Mouse (Mus musculus): ENCODE measurements around the gene Nxf2. TPM values are rescaled to one million over a fixed set of nuclear protein-coding genes. Genes with fewer than 3 reads are reported as not detected.
"Not testable (repeated sequence)": the region's sequence is repeated elsewhere in the genome, so short reads cannot be mapped to it uniquely, and the experiment has no call there.

Nxf2 gene
- total RNA-seq (2021) = under 1 TPM; 0.14 TPM
- long read RNA-seq, experiment 1 = 0 reads
- long read RNA-seq, experiment 2, partial matches to known transcripts = 0 of 1 reads
- long read RNA-seq, experiment 2, other reads (novel, unspliced or antisense) = 1 of 1 reads

DNA sequence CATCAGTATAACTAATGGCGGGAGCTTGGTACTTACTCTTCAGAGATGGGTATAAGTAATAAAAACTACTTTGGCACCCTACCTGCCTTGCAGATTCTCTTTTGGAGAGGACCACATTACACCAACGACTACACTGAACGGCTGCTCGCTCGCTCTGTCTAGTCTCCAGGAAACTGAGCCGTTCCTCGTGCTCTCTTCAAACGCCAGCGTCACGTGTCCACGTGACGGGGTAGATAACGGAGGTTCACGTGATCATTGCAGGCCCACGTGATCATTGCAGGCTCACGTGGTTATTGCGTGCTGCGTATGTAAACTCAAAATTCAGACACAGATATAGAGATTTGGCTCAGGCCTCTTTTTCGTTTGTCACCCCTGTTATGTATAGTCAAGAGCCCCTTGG, at the start of gene Nxf2:
TSS of gene Nxf2 (minus strand) at position 209 of the 400 bp plus-strand sequence.
- no peak for DNase-seq

DNA sequence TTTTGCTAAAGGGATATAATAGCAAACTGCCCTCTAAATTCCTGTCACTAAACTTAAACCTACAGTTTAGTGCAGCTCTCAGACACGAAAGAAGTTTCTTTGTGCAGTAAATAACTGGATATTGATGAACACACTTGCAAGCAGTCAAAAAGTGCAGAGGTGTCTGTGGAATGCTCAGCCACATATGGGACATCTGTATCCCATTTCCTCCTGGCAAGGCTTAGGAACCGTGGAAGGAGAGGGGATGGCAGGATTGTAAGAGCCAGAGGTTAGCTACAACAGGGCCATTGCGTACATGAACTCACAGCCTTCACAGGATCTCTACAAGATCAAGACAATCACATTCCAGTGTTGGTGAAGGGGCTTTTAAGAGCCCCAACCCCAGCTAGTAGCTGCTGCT, 46.8 kb upstream of the Nxf2 start:
- no peak for DNase-seq

DNA sequence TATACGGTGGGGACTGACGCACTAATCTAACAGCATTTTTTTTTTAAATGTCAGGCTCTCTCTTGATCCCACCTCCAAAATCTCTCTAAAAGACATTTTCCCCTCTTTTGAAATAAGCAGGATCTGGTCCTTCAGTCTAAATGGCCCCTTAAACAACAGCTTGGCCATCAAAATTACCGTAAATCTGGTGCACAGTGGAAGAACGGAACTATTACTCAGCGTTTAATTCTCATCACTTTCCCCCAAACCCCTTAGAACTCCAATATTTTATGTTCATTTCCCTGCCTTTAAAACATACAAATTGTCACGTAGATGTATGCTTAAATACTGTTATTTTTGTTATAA, 44.9 kb upstream of the Nxf2 start:
- no peak for DNase-seq

DNA sequence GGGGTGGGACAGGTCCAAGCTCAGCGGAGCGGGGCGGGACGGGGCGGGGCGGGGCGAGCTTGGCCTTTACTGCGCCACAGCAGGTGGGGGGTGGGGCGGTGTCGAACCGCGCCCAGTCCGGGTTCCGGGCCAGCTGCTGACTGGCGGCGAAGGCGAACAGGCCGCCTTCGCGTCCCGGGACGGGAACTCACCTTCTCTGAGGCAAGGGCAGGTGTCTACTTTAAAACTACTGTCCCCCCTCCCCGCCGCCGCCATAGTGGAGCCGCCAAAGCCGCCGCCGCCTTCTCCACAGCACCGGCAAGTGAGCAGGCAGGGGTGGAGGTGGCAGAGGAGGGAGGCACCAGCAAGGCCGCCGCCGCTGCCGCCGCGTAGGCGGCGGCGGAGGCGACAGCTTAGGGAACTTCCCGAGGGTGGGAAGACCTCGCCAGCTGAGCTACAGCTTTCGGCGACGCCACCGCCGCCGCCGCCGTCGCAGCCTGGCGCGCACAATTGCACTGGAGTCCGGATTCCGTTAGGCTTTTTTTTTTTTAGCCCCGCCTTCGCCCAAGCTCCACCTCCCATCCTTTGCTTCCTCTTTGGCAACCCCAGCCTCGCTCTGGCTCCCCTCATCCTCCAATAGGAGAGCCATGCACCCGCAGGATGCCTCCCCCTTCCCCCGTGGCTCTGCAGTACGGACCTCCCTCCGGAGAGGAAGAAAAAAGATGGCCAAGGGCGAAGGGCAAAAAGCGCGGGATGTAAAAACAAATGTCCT, 44.3 kb upstream of the Nxf2 start, which contains the start of gene Zmat1:
TSS of gene Zmat1 (minus strand) at position 490 of the 751 bp plus-strand sequence.
- peak; percentile 76 for DNase-seq

DNA sequence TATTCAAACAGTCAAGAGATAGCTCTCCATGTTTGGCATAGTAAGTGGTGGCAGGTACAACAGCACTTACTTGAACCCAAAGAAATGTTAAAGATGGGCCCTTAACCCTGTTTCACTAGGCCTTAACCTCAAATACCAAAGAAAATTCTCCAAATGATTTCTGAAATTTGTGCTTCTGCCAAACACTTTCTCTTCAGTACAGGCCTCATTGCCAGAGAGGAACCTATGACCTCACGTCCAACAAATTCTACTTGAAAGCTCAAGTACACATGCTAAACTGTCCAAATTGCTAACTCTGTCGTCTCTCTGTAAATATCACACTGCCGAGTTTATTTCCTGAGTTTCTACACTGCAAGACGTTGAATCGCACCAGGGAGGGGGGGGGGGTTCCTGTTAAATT, 43.5 kb upstream of the Nxf2 start:
- DNase-seq = no peak

DNA sequence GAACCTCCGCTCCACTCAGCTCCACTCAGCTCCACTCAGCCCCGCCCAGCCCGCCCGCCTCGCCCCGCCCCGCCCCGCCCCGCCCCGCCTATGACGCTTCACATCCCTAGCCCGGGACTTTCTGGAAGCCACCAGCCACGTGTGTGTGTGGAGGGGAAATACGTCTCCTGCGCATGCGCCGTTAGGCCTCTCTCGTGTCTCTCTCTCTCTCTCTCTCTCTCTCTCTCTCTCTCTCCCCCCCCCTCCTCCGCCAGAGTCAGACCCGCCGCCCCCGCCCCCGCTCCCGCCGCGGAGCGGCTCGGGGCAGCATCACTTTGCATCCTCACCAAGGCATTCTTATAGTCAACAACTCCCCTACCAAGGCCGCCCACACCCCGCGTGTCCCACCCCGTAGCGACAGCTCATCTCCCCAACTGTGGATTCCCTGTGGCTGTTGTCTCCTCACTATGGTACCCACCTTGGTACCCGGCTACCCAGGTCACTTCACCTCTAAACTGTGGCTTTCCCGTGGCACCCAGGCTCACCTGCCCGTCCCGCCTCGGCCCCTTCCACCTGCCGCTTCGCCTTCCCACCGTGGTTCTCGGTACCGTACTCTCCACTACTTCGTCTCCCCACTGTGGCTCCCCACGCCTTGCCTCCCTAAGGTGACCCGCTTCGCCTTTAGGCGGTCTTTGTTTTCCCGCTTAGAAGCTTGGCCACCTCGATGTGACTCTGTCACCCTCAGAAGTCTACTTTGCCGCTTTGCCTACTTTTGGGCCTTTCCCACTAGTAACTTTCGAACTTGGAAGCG, 1.1 kb downstream of the Nxf2 start:
- DNase-seq = peak; percentile 49

DNA sequence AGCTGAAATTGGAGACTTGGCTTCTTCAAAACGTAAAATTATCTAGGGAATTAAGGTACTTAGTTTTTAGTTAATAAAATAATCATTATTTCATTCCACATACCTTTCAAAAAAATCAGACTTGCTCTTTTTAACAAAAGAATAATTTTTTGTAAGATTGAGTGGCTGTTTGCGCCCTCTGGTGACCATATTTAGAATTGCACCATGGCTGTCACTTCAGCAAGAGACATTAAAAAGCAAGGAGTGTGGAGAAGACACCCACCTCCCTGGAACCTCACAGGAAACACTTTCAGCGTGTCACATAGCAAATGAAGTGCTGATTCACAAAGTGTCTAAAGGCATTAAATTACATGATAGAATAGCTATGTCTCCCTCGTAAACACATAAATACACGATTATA, 34.2 kb downstream of the Nxf2 start:
- DNase-seq = peak; percentile 29

DNA sequence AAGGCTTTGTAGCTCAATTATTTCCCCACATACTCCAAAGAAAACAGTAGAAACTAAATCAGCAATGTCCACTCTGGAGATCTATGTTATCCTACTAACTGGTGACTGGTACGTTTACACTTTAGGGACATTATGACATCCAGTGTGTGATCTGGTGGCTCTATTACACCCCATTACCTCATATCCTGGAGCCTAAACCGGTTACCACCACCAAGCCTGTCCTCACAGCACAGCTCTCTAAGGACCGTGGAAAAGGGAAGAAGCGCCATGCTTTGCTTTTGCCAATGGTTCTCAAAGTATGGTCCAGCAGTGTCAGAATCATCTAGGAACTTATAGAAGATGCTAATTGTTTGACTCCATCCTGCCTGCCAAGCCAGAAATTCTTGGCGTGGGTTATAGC, 34.6 kb downstream of the Nxf2 start:
- no peak for DNase-seq

DNA sequence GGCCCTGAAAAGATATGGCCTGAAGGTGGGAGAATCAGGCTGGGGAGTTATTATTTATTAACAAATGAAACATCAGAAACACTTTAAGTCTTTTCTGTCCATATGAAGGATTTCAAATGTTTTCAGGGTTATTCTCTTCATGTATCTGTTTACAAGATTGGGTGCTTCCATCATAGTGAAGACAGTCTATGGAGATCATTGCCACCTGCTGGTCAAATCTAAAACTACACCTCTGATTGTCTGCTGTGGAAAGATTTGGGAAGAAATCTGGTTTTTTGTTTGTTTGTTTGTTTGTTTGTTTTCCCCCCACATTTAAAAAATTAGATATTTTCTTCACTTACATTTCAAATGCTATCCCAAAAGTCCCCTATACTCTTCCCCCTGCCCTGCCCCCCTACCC, 39.5 kb downstream of the Nxf2 start:
- DNase-seq = peak; percentile 20

DNA sequence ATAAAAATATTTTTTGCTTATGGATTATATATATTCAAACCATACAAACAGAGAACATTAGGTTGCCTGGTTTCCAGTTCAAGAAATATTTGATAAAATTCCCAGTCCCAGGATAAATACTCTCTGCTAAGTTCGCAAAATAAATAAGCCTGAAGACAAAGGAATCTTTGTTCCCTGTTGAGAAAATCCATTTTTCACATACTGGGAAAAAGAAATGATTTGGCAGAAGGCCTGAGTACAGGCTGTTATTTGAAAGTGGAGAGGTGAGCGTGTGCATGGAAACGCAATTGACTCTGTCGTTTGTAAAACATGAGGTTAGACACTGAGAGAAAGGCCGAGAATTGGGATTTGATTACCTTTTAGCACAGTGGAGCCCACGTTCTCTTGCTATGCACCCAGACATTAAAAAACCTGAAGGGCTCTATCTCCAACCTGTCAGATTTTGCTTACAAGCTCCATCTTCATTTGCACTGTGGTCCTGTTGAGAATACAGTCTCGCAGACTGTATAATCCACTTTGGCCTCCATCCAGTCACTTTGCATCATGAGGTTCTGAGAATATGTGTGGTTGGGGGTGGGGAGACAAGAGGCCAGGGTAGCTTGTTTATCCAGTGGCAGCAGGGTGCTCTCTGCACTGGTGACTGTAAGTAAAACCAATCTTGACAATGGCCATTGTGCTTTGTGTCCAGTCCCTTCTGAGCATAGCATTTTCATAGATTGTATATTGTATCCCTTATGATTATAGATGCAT, 40.7 kb downstream of the Nxf2 start:
- no peak for DNase-seq

DNA sequence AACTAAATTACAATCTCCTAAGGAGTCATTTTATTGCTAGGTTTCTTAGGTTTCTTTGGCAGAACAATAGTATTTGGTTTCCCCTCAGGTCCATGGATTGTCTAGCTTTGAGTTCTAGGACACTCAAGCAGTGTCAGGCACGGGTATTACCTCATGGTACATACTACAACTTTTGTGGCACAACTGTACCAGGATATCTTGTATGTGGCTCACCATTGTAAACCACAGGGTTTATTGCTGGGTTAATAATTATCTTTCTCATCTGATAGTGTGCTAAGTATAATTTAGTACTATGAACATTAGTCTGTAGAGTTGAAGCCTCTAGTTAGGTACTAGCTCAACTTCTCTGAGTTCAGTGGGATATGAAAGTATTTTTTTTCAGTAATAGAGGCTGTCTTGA, 45.3 kb downstream of the Nxf2 start:
- no peak for DNase-seq

DNA sequence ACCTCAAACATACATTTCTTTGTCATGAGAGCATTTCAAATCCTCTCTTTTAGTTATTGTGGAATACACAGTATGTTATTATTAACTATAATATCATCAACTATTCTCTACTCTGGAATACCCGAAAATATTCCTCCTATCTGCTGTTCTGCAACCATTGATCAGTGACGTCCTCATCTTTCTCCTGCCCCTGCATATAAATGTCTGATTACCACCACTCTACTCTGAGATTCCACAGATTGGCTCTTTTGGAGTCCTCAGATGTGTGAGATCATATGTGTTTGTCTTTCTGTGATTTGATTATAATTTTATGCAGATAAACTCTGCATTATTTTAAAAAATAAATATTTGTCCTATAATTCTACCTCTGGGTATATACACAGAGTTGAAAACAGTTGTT, 48.8 kb downstream of the Nxf2 start:
- no peak for DNase-seq

DNA sequence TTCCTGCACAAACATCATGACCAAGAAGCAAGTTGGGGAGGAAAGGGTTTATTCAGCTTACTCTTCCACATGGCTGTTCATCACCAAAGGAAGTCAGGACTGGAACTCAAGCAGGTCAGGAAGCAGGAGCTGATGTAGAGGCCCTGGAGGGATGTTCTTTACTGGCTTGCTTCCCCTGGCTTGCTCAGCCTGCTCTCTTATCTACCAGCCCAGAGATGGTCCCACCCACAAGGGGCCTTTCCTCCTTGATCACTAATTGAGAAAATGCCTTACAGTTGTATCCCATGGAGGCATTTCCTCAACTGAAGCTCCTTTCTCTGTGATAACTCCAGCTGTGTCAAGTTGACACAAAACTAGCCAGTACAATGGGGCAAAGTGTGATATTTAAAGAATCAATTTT, 49.2 kb downstream of the Nxf2 start:
- not testable (repeated sequence) for DNase-seq

DNA sequence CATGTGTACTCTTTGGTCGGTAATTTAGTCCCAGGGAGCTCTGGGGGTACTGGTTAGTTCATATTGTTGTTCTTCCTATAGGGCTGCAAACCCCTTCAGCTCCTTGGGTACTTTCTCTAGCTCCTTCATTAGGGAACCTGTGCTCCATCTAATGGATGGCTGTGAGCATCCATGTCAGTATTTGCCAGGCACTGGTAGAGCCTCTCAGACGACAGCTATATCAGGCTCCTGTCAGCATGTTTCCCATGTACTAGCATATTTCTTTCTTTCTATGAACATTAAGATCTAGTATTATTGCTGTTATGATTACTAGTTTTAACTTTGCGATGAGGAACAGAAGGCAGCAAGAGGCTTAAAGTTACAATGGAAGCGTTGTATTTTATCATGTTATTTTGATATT, 49.7 kb downstream of the Nxf2 start:
- no peak for DNase-seq

DNA sequence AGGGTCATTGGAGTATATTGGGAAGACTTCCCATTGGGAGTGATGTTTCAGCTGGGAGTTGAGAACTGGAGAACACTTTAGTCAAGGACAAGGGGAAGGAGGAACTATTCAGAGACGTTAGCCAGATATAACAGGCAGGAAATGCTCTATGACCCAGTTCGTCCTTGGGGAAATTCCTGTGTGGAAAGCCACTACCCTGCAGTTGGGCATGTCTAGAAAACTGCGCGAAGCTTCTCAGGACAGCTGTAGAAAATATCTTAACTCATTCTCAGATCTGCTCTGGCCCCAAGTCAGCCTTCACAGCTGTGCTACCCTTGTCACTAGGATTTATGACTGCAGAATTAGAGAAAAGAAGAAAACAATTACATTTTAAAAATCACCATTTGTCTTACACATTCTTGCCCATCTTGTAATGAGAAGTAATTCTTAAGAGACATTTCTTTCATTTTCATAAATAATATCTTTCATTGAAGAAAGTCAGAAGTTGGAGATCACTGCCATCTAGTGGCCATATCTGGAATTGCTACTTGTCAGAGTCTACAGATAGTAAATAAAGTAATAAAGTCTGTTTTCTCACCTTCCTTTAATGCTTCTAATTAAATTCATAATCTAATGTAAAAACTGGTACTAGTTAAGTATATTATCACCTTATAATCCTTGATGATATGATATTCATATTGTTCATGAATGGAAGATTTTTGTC, 51.2 kb downstream of the Nxf2 start:
- DNase-seq = peak; percentile 16

DNA sequence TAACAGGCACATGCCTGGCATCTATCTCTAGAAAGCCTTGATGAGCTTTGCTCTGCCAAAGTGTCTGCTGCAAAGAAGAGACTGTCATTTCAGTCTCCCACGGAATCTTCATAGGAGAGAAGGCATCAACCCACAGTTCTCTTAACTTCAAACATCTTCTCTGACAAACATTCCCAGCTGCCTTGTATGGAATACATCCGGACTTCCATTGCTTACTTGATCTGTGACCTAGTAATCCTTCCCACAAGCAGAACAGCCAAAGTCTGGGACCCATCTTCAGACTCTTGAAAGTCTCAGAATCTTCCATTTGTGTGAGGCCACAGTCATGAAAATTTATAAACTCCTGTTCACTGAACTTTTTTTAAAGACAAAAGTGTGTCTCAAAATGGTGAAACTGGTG, 51.7 kb downstream of the Nxf2 start:
- DNase-seq = no peak

DNA sequence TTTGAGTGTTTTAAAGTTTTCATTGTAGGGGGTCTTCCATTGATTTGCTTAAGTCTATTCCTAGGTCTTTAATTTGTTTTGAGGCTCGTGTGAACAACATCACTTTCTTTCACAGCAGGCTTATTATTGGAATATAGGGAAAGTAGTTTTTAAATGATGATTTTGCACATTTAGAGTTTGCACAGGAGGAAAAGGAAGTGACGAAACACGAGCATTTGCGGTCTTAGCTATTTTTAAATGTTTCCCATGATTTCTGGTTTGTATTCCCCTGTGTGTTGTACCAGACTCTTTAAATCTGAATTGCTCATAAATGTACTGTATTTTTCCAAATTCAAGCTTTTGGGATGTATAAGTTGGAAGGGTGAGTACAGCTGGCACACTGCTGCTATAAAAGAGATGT, 54.2 kb downstream of the Nxf2 start:
- no peak for DNase-seq

Other genes starting within 250 kb of the Nxf2 start
- 10 to 100 TPM in 1 of 2 experiments, 1 to 10 TPM in 1; 9.4 to 12.7 TPM for gene Armcx1, start 246.8 kb downstream of the Nxf2 start, total RNA-seq (2021)
- 10 to 100 TPM; 11.2 to 12.7 TPM for gene Armcx6, start 213.3 kb downstream of the Nxf2 start, total RNA-seq (2021)
- gene Armcx3, start 208.2 kb downstream of the Nxf2 start, total RNA-seq (2021) = 10 to 100 TPM; 49.8 to 54.3 TPM
- 10 to 100 TPM; 30.9 to 42.7 TPM for gene Armcx2, start 155.5 kb downstream of the Nxf2 start, total RNA-seq (2021)
- 1 to 10 TPM; 1.3 to 2.5 TPM for gene Zmat1, start 44.5 kb upstream of the Nxf2 start, total RNA-seq (2021)
- not detected for gene Gm15023, start 212.9 kb upstream of the Nxf2 start, total RNA-seq (2021)
- gene Tceal6, start 245.9 kb upstream of the Nxf2 start, total RNA-seq (2021) = 1 to 10 TPM in 1 of 2 experiments, under 1 TPM in 1; 0.89 to 1.9 TPM